Mouse (Mus musculus) lung, adult 2 months (tissue): Measurements from ENCODE around the gene Ddrgk1.

Experiments used
- CTCF ChIP-seq: fragments of 200-500 bp; IDR thresholded peaks from 2 replicates; pipeline ENCODE4 v1.5.1; 2011; ENCODE audit warnings: mild to moderate bottlenecking, low read length, control low read depth; ENCODE audit not compliant: insufficient read depth
- POLR2A ChIP-seq: fragments of 200-500 bp; IDR thresholded peaks from 2 replicates; pipeline ENCODE4 v1.6.1; 2011; ENCODE audit warnings: low read depth, mild to moderate bottlenecking, control low read depth, low read length, borderline replicate concordance; ENCODE audit errors: extremely low read depth

DNA sequence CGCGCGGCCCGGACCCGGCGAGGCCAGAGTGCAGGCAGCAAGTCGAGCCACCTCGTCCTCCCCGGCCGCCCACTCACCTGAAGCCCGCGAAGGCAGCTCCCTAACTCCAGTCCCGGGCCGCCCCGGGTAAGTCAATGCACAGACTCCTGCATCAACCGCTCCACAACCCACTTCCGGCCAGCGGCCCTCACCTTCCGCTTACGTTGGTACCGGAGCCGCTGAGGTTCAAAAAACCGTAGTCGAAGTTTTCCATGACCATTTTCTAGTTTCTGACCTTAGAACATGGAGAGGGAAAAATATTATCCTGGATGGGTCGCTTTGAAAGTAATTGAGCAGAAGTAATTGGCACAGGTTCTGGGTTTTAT lies 34.6 kb downstream of the Ddrgk1 start, which contains the start of the genes Fastkd5 and Ubox5:
- TF ChIP-seq CTCF, result no peak
- peak; percentile 63; the same call in 1 of the 2 replicates for TF ChIP-seq POLR2A
